Mouse (Mus musculus) spleen, adult 2 months (tissue): Measurements from ENCODE around the gene Rgs10.

Experiments
- CTCF ChIP-seq: fragments of 200-500 bp; IDR thresholded peaks from 2 replicates; pipeline ENCODE4 v1.5.1; 2011; ENCODE audit warnings: mild to moderate bottlenecking, inconsistent platforms; ENCODE audit not compliant: insufficient read depth, insufficient read length, insufficient replicate concordance; ENCODE audit errors: extremely low read depth
- POLR2A ChIP-seq: fragments of 200-500 bp; IDR thresholded peaks from 2 replicates; pipeline ENCODE4 v1.6.1; 2011; ENCODE audit warnings: low read depth, low read length, inconsistent platforms

GRCm38 (mm10) chr7:128359164-128359563, 59.4 kb downstream of the Rgs10 start:
- TF ChIP-seq CTCF = no peak
- no peak for TF ChIP-seq POLR2A
